In genomic region chr10:42269281-42270025, GRCm38 (mm10) we compare ENCODE assay signal across 8 mouse cellular contexts. TPM values are rescaled to one million over a fixed set of nuclear protein-coding genes. Genes with fewer than 3 reads are reported as not detected.
DNase-seq lines count a peak whose midpoint lies in the region; ATAC-seq and TF ChIP-seq lines count a peak whose summit lies in the region.

No protein-coding gene starts in this region.

- TF ChIP-seq EP300 in heart, adult 2 months (IDR thresholded peaks at IDR 0.05; ENCODE audit: insufficient read depth, low read depth, low read length) = no peak
- TF ChIP-seq EP300 in liver, postnatal 0 days (IDR thresholded peaks at IDR 0.05; ENCODE audit: low read depth) = no peak

- H3K36me3 ChIP-seq in heart, adult 2 months (ENCODE audit: control insufficient read depth, insufficient read depth, low read length) = peaks cover 56% of the 10 kb centered on the region
- H3K36me3 ChIP-seq in liver, postnatal 0 days (replicated peaks; ENCODE audit: insufficient read depth, low read length) = peaks cover 69% of the 10 kb centered on the region
- peaks cover 2% of the 10 kb centered on the region; the same call in 1 of the 2 replicates for H3K36me3 ChIP-seq in forebrain, embryonic 16.5 days (ENCODE audit: control insufficient read depth, insufficient read depth)

- DNase-seq in heart, adult 2 months = peak in 1 of 2 experiments; percentile 48
- DNase-seq in heart, postnatal 25 days (ENCODE audit: low spot score) = no peak
- DNase-seq in brain, adult 2 months (ENCODE audit: low read depth, low spot score) = peak; percentile 40
- peak; percentile 51 for DNase-seq in liver, postnatal 0 days
- peak; percentile 52 to 74 for DNase-seq in spleen, postnatal 4 days (ENCODE audit: low spot score in 2 of 2)
- no peak for DNase-seq in urinary bladder, postnatal 25 days (ENCODE audit: low spot score)
- no peak for DNase-seq in ovary, postnatal 14 days (ENCODE audit: low spot score)

- H3K27ac ChIP-seq in heart, adult 2 months = peak overlapping the region; percentile 31; the same call in 1 of the 2 replicates
- H3K27ac ChIP-seq in liver, postnatal 0 days (ENCODE audit: low read depth) = peak overlapping the region; percentile 92
- H3K27ac ChIP-seq in forebrain, embryonic 16.5 days (ENCODE audit: low read length) = no peak overlapping the region

- H3K9ac ChIP-seq in heart, adult 2 months (ENCODE audit: low read depth, low read length) = peak overlapping the region; percentile 21; the same call in 1 of the 2 replicates
- H3K9ac ChIP-seq in liver, postnatal 0 days (replicated peaks) = 0 out of 2 replicates have a peak overlapping the region, but pooled peaks have one; percentile 28
- H3K9ac ChIP-seq in forebrain, embryonic 16.5 days (replicated peaks; ENCODE audit: low read depth, low read length) = no peak overlapping the region

- no peak overlapping the region for H3K4me3 ChIP-seq in heart, adult 2 months
- peak overlapping the region; percentile 96 for H3K4me3 ChIP-seq in liver, postnatal 0 days (ENCODE audit: low read depth, low read length)
- no peak overlapping the region for H3K4me3 ChIP-seq in forebrain, embryonic 16.5 days (replicated peaks; ENCODE audit: low read length)

- intact Hi-C loops in heart, adult 2 months (cut with DNase I) = loop anchor here (2.0 to 5.0 kb wide), 2 partner anchors 19 to 82 kb away; no protein-coding TSS in a partner anchor
- intact Hi-C loops in heart, postnatal 25 days (cut with DNase I) = loop anchor here (5.0 kb wide), 3 partner anchors 62 to 197 kb away; no protein-coding TSS in a partner anchor

- H3K4me1 ChIP-seq in heart, adult 2 months (ENCODE audit: control insufficient read depth, insufficient read depth, low read length) = peaks cover 27% of the 10 kb centered on the region
- peaks cover 73% of the 10 kb centered on the region for H3K4me1 ChIP-seq in liver, postnatal 0 days (ENCODE audit: insufficient read depth)
- peaks cover 14% of the 10 kb centered on the region for H3K4me1 ChIP-seq in forebrain, embryonic 16.5 days (replicated peaks; ENCODE audit: control insufficient read depth, insufficient read depth, low read length)

- H3K79me2 ChIP-seq in heart, adult 2 months (replicated peaks; ENCODE audit: control insufficient read depth, insufficient read depth, low read length) = peaks cover 15% of the 10 kb centered on the region

- peak; percentile 1 for ATAC-seq in liver, postnatal 0 days
- no peak for ATAC-seq in forebrain, embryonic 16.5 days

- peak overlapping the region; percentile 100 for H3K4me2 ChIP-seq in liver, postnatal 0 days (ENCODE audit: low read depth, low read length)
- no peak overlapping the region for H3K4me2 ChIP-seq in forebrain, embryonic 16.5 days (ENCODE audit: low read length)

- H3K9me3 ChIP-seq in liver, postnatal 0 days (ENCODE audit: low read length) = no peaks in the 10 kb centered on the region
- H3K9me3 ChIP-seq in forebrain, embryonic 16.5 days (ENCODE audit: control insufficient read depth, low read length) = no peaks in the 10 kb centered on the region

- no peak for TF ChIP-seq CTCF in heart, adult 2 months (IDR thresholded peaks at IDR 0.05)
- TF ChIP-seq CTCF in liver, postnatal 0 days (IDR thresholded peaks at IDR 0.05; ENCODE audit: low read depth) = no peak

- no peak for TF ChIP-seq POLR2A in heart, adult 2 months (IDR thresholded peaks at IDR 0.05; ENCODE audit: insufficient read depth, low read depth, low read length)

- no peaks in the 10 kb centered on the region for H3K27me3 ChIP-seq in heart, adult 2 months (ENCODE audit: control insufficient read depth, insufficient read depth, low read length)
- H3K27me3 ChIP-seq in liver, postnatal 0 days (ENCODE audit: insufficient read depth, low read length) = no peaks in the 10 kb centered on the region
- no peaks in the 10 kb centered on the region; the same call in 1 of the 2 replicates for H3K27me3 ChIP-seq in forebrain, embryonic 16.5 days (replicated peaks; ENCODE audit: control insufficient read depth, insufficient read depth, low read length)

- 48% methylated on average over 15 of the region's 15 CpGs for WGBS in heart, adult 2 months
- 30% methylated on average over 15 of the region's 15 CpGs for WGBS in liver, postnatal 0 days (ENCODE audit: insufficient replicate concordance)
- WGBS in forebrain, embryonic 16.5 days = 76% methylated on average over 15 of the region's 15 CpGs

RNA-seq across cellular contexts. Expression of gene Foxo3, which starts 7.1 kb away (rescaled TPM):
- 10 to 100 TPM; 72.5 to 89.5 TPM for total RNA-seq in heart, adult 2 months (2021)
- polyA plus RNA-seq in heart, adult 2 months (2012; rRNA removed) = 26.7 and 32.7 TPM in 2 replicates
- total RNA-seq in heart, postnatal 25 days (2021) = 10 to 100 TPM; 69.7 to 90.2 TPM
- polyA plus RNA-seq in liver, postnatal 0 days (2015; fragmentation: Nextera tagmentation; extraction: Ambion mirVana) = 8.4 and 9.4 TPM in 2 replicates
- 4.7 and 4.8 TPM in 2 replicates for polyA plus RNA-seq in forebrain, embryonic 16.5 days (2015; fragmentation: Nextera tagmentation; extraction: Ambion mirVana)

Comparison
In these comparisons a context has a peak if more than half of its experiments do, and no peak if none do; other contexts are left out.
1. DNase-seq: peak in brain, adult 2 months (single experiment), liver, postnatal 0 days (single experiment) and spleen, postnatal 4 days (2 of 2); none in heart, postnatal 25 days (single experiment), urinary bladder, postnatal 25 days (single experiment) and ovary, postnatal 14 days (single experiment).